Mouse (Mus musculus): Measurements from ENCODE around the gene Appbp2. TPM values are rescaled to one million over a fixed set of nuclear protein-coding genes. Genes with fewer than 3 reads are reported as not detected.

Gene Appbp2
- polyA plus RNA-seq, 1 experiment from 2014 or later, result 25.9 TPM

GRCm38 (mm10) chr11:85189110-85189509, 45.8 kb downstream of the Appbp2 start:
- no peaks in the 10 kb centered on the region for H3K9me3 ChIP-seq (ENCODE audit: low read length)
- no peak overlapping the region for H3K27ac ChIP-seq (ENCODE audit: low read length)
- 93% methylated on average over 4 of the region's 4 CpGs for WGBS
- H3K9ac ChIP-seq (replicated peaks; ENCODE audit: low read depth), result no peak overlapping the region
- H3K4me3 ChIP-seq (ENCODE audit: low read depth, low read length), result no peak overlapping the region
- ATAC-seq, result no peak
- no peak for DNase-seq (ENCODE audit: low spot score)
- H3K27me3 ChIP-seq (replicated peaks; ENCODE audit: insufficient read depth, low read length), result no peaks in the 10 kb centered on the region
- peaks cover 10% of the 10 kb centered on the region for H3K36me3 ChIP-seq (ENCODE audit: insufficient read depth, low read length)
- H3K4me1 ChIP-seq (ENCODE audit: insufficient read depth, low read depth, low read length), result no peaks in the 10 kb centered on the region
- no peak overlapping the region for H3K4me2 ChIP-seq (replicated peaks; ENCODE audit: low read depth, low read length)
- TF ChIP-seq EP300 (IDR thresholded peaks at IDR 0.05), result no peak
- TF ChIP-seq CTCF (IDR thresholded peaks at IDR 0.05), result no peak

GRCm38 (mm10) chr11:85184839-85185238, 50.1 kb downstream of the Appbp2 start:
- H3K9ac ChIP-seq (replicated peaks; ENCODE audit: low read depth), result no peak overlapping the region
- 70% methylated on average over 6 of the region's 6 CpGs for WGBS
- no peak overlapping the region for H3K4me2 ChIP-seq (replicated peaks; ENCODE audit: low read depth, low read length)
- H3K36me3 ChIP-seq (ENCODE audit: insufficient read depth, low read length), result no peaks in the 10 kb centered on the region; the same call in 1 of the 2 replicates
- no peak overlapping the region for H3K4me3 ChIP-seq (ENCODE audit: low read depth, low read length)
- H3K9me3 ChIP-seq (ENCODE audit: low read length), result no peaks in the 10 kb centered on the region
- no peaks in the 10 kb centered on the region for H3K27me3 ChIP-seq (replicated peaks; ENCODE audit: insufficient read depth, low read length)
- H3K27ac ChIP-seq (ENCODE audit: low read length), result no peak overlapping the region
- no peak for DNase-seq (ENCODE audit: low spot score)
- H3K4me1 ChIP-seq (ENCODE audit: insufficient read depth, low read depth, low read length), result peaks cover 3% of the 10 kb centered on the region; the same call in 1 of the 2 replicates
- ATAC-seq, result no peak
- no peak for TF ChIP-seq EP300 (IDR thresholded peaks at IDR 0.05)
- TF ChIP-seq CTCF (IDR thresholded peaks at IDR 0.05), result no peak

- WGBS, result 74% methylated on average over 5 of the region's 5 CpGs
- no peak for TF ChIP-seq EP300 (IDR thresholded peaks at IDR 0.05)
- TF ChIP-seq CTCF (IDR thresholded peaks at IDR 0.05), result peak; percentile 70
- Histone ChIP-seq H3K4me3 (ENCODE audit: low read depth, low read length) (no peak overlapping the region), H3K9me3 (ENCODE audit: low read length) (no peaks in the 10 kb centered on the region), H3K36me3 (ENCODE audit: insufficient read depth, low read length) (no peaks in the 10 kb centered on the region), H3K27ac (ENCODE audit: low read length) (no peak overlapping the region), H3K4me2 (replicated peaks; ENCODE audit: low read depth, low read length) (no peak overlapping the region), H3K9ac (replicated peaks; ENCODE audit: low read depth) (no peak overlapping the region), H3K27me3 (replicated peaks; ENCODE audit: insufficient read depth, low read length) (no peaks in the 10 kb centered on the region), H3K4me1 (ENCODE audit: insufficient read depth, low read depth, low read length) (peaks cover 3% of the 10 kb centered on the region; the same call in 1 of the 2 replicates)
- peak; percentile 63 for DNase-seq (ENCODE audit: low spot score)
- ATAC-seq, result no peak
Observed at GRCm38 (mm10) chr11:85184082-85184481, 50.8 kb downstream of the Appbp2 start.

- Histone ChIP-seq H3K4me2 (replicated peaks; ENCODE audit: low read depth, low read length) (peak overlapping the region; percentile 66), H3K4me1 (ENCODE audit: insufficient read depth, low read depth, low read length) (peaks cover 3% of the 10 kb centered on the region; the same call in 1 of the 2 replicates), H3K27ac (ENCODE audit: low read length) (no peak overlapping the region), H3K9ac (replicated peaks; ENCODE audit: low read depth) (0 out of 2 replicates have a peak overlapping the region, but pooled peaks have one; percentile 13), H3K4me3 (ENCODE audit: low read depth, low read length) (peak overlapping the region; percentile 31), H3K27me3 (replicated peaks; ENCODE audit: insufficient read depth, low read length) (no peaks in the 10 kb centered on the region), H3K9me3 (ENCODE audit: low read length) (no peaks in the 10 kb centered on the region), H3K36me3 (ENCODE audit: insufficient read depth, low read length) (no peaks in the 10 kb centered on the region)
- ATAC-seq (no peak), DNase-seq (ENCODE audit: low spot score) (no peak)
- whole genome bisulfite sequencing, result 18% methylated on average over 13 of the region's 13 CpGs
- no peak for TF ChIP-seq CTCF (IDR thresholded peaks at IDR 0.05)
- no peak for TF ChIP-seq EP300 (IDR thresholded peaks at IDR 0.05)
Observed at GRCm38 (mm10) chr11:85183284-85183779, 51.6 kb downstream of the Appbp2 start.

GRCm38 (mm10) chr11:85182617-85183283, 52.2 kb downstream of the Appbp2 start:
- H3K27me3 ChIP-seq (replicated peaks; ENCODE audit: insufficient read depth, low read length), result no peaks in the 10 kb centered on the region
- no peaks in the 10 kb centered on the region for H3K9me3 ChIP-seq (ENCODE audit: low read length)
- peak overlapping the region; percentile 31 for H3K4me3 ChIP-seq (ENCODE audit: low read depth, low read length)
- peak overlapping the region; percentile 66 for H3K4me2 ChIP-seq (replicated peaks; ENCODE audit: low read depth, low read length)
- peak; percentile 88 for TF ChIP-seq CTCF (IDR thresholded peaks at IDR 0.05)
- TF ChIP-seq EP300 (IDR thresholded peaks at IDR 0.05), result no peak
- peaks cover 3% of the 10 kb centered on the region; the same call in 1 of the 2 replicates for H3K4me1 ChIP-seq (ENCODE audit: insufficient read depth, low read depth, low read length)
- ATAC-seq (peak; percentile 87), DNase-seq (ENCODE audit: low spot score) (peak; percentile 80)
- 3% methylated on average over 18 of the region's 20 CpGs for WGBS
- H3K36me3 ChIP-seq (ENCODE audit: insufficient read depth, low read length), result no peaks in the 10 kb centered on the region
- 0 out of 2 replicates have a peak overlapping the region, but pooled peaks have one; percentile 13 for H3K9ac ChIP-seq (replicated peaks; ENCODE audit: low read depth)
- H3K27ac ChIP-seq (ENCODE audit: low read length), result no peak overlapping the region

GRCm38 (mm10) chr11:85178413-85178812, 56.5 kb downstream of the Appbp2 start:
- ATAC-seq, result no peak
- no peaks in the 10 kb centered on the region for H3K27me3 ChIP-seq (replicated peaks; ENCODE audit: insufficient read depth, low read length)
- no peak for TF ChIP-seq EP300 (IDR thresholded peaks at IDR 0.05)
- TF ChIP-seq CTCF (IDR thresholded peaks at IDR 0.05), result no peak
- no peaks in the 10 kb centered on the region for H3K36me3 ChIP-seq (ENCODE audit: insufficient read depth, low read length)
- 85% methylated on average over 4 of the region's 4 CpGs for WGBS
- no peak overlapping the region for H3K4me3 ChIP-seq (ENCODE audit: low read depth, low read length)
- DNase-seq (ENCODE audit: low spot score), result no peak
- H3K4me2 ChIP-seq (replicated peaks; ENCODE audit: low read depth, low read length), result no peak overlapping the region
- H3K4me1 ChIP-seq (ENCODE audit: insufficient read depth, low read depth, low read length), result peaks cover 2% of the 10 kb centered on the region; the same call in 1 of the 2 replicates
- no peaks in the 10 kb centered on the region for H3K9me3 ChIP-seq (ENCODE audit: low read length)
- H3K27ac ChIP-seq (ENCODE audit: low read length), result no peak overlapping the region
- H3K9ac ChIP-seq (replicated peaks; ENCODE audit: low read depth), result no peak overlapping the region
